Comparison of ENCODE assay signal across 27 mouse cellular contexts in the genomic region with DNA sequence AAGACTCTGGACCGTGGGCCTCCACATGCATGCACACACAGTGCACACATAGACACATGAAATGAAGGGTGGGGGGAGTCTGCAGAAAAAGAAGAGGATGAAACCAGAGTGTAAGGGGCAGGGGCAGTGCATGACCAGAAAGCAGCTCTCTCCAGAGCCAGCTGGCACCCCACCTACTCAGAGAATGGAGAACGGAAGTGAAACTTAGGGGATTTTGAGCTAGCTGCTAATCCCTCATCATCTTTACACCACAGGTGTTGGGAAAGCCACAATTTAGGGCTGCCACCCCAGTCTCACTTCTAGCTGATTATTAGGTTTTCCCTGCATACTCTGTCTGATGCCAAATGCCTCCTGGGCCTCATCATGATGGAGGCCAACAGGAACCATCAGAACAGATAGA. TPM values are rescaled to one million over a fixed set of nuclear protein-coding genes. Genes with fewer than 3 reads are reported as not detected.
"Had no signal": no experiment of that assay in that cellular context is flagged by ENCODE, and none has a peak within 500 bp of the region (broad histone marks: within the 10 kb centered on the region; RNA-seq: fewer than 3 reads in every experiment).

No protein-coding gene starts in this region.

- ATAC-seq: inflammation-experienced regulatory T-cells, adult 6 months; intestine, embryonic 15.5 days; intestine, postnatal 0 days had no signal

- H3K4me1 ChIP-seq: intestine, embryonic 15.5 days had no signal

- H3K4me2 ChIP-seq: hindbrain, embryonic 12.5 days; hindbrain, embryonic 14.5 days; intestine, embryonic 15.5 days; limb, embryonic 12.5 days; liver, embryonic 11.5 days; liver, embryonic 13.5 days; liver, embryonic 15.5 days had no signal

- H3K27ac ChIP-seq: hindbrain, embryonic 10.5 days; intestine, embryonic 15.5 days; layer of hippocampus, adult 2 months; left cerebral cortex, adult 2 months; limb, embryonic 10.5 days; limb, embryonic 12.5 days; liver, embryonic 13.5 days; liver, embryonic 15.5 days had no signal

- DNase-seq: gastrocnemius, postnatal 10 days; gastrocnemius, postnatal 25 days; heart, adult 18-20 months; heart, postnatal 10 days; heart, postnatal 4 days; kidney, adult 18-20 months; kidney, adult 8-10 months; kidney, postnatal 10 days; kidney, postnatal 25 days; kidney, postnatal 4 days; liver; liver, embryonic 13.5 days had no signal

- H3K9ac ChIP-seq: heart, embryonic 12.5 days; hindbrain, embryonic 12.5 days; hindbrain, embryonic 14.5 days; intestine, embryonic 15.5 days; limb, embryonic 12.5 days; liver, embryonic 13.5 days; liver, embryonic 15.5 days had no signal

- H3K27me3 ChIP-seq: heart, embryonic 12.5 days; hindbrain, embryonic 12.5 days; intestine, embryonic 15.5 days; limb, embryonic 12.5 days; liver, embryonic 15.5 days had no signal

- H3K4me3 ChIP-seq: heart, embryonic 10.5 days; heart, embryonic 12.5 days; hindbrain, embryonic 10.5 days; hindbrain, embryonic 12.5 days; intestine, embryonic 15.5 days; layer of hippocampus, adult 2 months; left cerebral cortex, adult 2 months; limb, embryonic 10.5 days; limb, embryonic 12.5 days; liver, embryonic 13.5 days; liver, embryonic 15.5 days had no signal

- H3K36me3 ChIP-seq: heart, embryonic 10.5 days; heart, embryonic 12.5 days; intestine, embryonic 15.5 days; limb, embryonic 10.5 days; limb, embryonic 12.5 days; liver, embryonic 13.5 days; liver, embryonic 15.5 days had no signal

- H3K9me3 ChIP-seq: heart, embryonic 10.5 days; heart, embryonic 12.5 days; hindbrain, embryonic 10.5 days; hindbrain, embryonic 12.5 days; intestine, embryonic 15.5 days; limb, embryonic 10.5 days; limb, embryonic 12.5 days; liver, embryonic 13.5 days; liver, embryonic 15.5 days had no signal

RNA-seq across cellular contexts. Expression of a gene that starts 36.1 kb away (rescaled TPM):
- total RNA-seq: granulocyte monocyte progenitor cell, adult 5-6 weeks had no signal
